Mouse (Mus musculus) lung, postnatal 10 days (tissue): Measurements from ENCODE around the gene Zfp36.

Experiments
- DNase-seq: peaks from one replicate; pipeline ENCODE4 v3.0.0; 2021

Zfp36 gene

DNA sequence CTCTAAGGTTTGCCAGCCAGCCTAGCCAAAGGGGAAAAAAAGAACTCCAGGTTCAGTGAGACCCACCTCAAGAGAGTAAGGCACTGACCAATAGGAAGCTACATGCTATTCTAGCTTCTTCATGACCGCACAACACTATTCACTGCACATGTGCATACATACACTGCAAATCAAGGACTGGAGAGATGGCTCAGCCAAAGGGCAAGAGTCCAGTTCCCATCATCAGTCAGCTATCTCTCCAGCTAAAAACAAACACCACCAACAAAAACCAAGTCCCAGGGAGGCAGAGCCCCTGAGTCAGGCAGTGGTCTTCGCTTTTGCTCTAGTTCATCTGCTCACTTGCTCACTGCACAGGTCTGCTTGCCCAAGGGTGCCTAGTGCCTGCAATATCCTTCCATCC, 51.8 kb downstream of the Zfp36 start:
- DNase-seq, result no peak
